Mouse (Mus musculus): Measurements from ENCODE around the gene Sh3pxd2b. TPM values are rescaled to one million over a fixed set of nuclear protein-coding genes. Genes with fewer than 3 reads are reported as not detected.
"Not testable (repeated sequence)": the region's sequence is repeated elsewhere in the genome, so short reads cannot be mapped to it uniquely, and the experiment has no call there.

Sh3pxd2b gene
- polyA plus RNA-seq (2014; fragmentation: Nextera tagmentation; extraction: Ambion mirVana) = 31.7 and 34.6 TPM in 2 replicates

- Histone ChIP-seq H3K9me3 (ENCODE audit: control insufficient read depth, low read depth, low read length) (no peaks in the 10 kb centered on the region), H3K4me1 (ENCODE audit: control insufficient read depth, insufficient read depth, low read length) (peaks cover 16% of the 10 kb centered on the region), H3K4me2 (replicated peaks; ENCODE audit: low read depth, low read length) (peak within 1 kb of the TSS; percentile 97), H3K27ac (ENCODE audit: low read length) (peak within 1 kb of the TSS; percentile 83), H3K9ac (replicated peaks; ENCODE audit: low read depth, low read length) (peak within 1 kb of the TSS; percentile 80), H3K4me3 (ENCODE audit: low read depth, low read length) (peak within 1 kb of the TSS; percentile 78), H3K27me3 (ENCODE audit: control insufficient read depth, insufficient read depth, low read length) (no peaks in the 10 kb centered on the region), H3K36me3 (ENCODE audit: control insufficient read depth, insufficient read depth, low read length) (peaks cover 12% of the 10 kb centered on the region; the same call in 1 of the 2 replicates)
- WGBS = under 1% methylated on average over 68 of the region's 86 CpGs
- peak; percentile 63 for ATAC-seq (ENCODE audit: insufficient number of reproducible peaks, insufficient read depth, low FRiP score, low read depth)
Observed at GRCm38 (mm10) chr11:32347607-32348432, at the start of gene Sh3pxd2b. Sh3pxd2b (plus strand) TSS chr11:32347820.

DNA sequence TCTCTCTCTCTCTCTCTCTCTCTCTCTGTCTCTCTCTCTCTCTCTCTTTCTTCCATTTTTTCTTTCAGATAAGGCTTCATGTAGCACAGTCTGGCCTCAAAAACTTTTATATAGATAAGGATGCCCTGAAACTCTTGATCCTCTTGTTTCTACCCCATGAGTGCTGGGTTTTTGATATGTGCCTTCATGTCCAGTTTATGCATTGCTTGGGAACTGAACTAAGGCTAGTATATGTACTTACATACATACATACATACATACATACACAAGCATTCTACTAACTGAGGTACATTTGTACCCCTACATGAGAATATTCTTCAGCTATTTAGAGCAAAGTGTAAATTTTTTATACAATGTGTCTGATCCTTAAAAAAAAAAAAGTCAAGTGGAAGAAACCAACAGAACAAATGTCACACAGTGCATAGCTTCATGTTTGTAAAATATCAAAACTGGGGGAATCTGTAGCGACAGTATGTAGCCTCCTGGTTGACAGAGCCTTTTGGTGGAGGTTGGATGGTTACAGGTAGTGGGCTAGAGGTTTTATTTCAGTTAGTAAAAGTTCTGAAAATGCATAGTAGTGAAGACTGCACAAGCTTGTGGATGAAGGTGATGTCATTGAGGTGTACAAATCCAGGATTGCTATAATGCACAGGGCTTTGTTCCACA is 49.6 kb upstream of the Sh3pxd2b start:
- ATAC-seq (ENCODE audit: insufficient number of reproducible peaks, insufficient read depth, low FRiP score, low read depth) = no peak
- H3K9me3 ChIP-seq (ENCODE audit: control insufficient read depth, low read depth, low read length) = no peaks in the 10 kb centered on the region

GRCm38 (mm10) chr11:32298532-32298918 is 49.1 kb upstream of the Sh3pxd2b start:
- no peak overlapping the region for H3K9ac ChIP-seq (replicated peaks; ENCODE audit: low read depth, low read length)
- WGBS = 92% methylated on average over 2 of the region's 2 CpGs
- no peaks in the 10 kb centered on the region for H3K36me3 ChIP-seq (ENCODE audit: control insufficient read depth, insufficient read depth, low read length)
- no peak overlapping the region for H3K4me2 ChIP-seq (replicated peaks; ENCODE audit: low read depth, low read length)
- H3K4me1 ChIP-seq (ENCODE audit: control insufficient read depth, insufficient read depth, low read length) = no peaks in the 10 kb centered on the region
- H3K9me3 ChIP-seq (ENCODE audit: control insufficient read depth, low read depth, low read length) = no peaks in the 10 kb centered on the region
- H3K27ac ChIP-seq (ENCODE audit: low read length) = no peak overlapping the region
- ATAC-seq (ENCODE audit: insufficient number of reproducible peaks, insufficient read depth, low FRiP score, low read depth) = no peak
- H3K27me3 ChIP-seq (ENCODE audit: control insufficient read depth, insufficient read depth, low read length) = no peaks in the 10 kb centered on the region
- H3K4me3 ChIP-seq (ENCODE audit: low read depth, low read length) = no peak overlapping the region

More for the DNA sequence above, 49.6 kb upstream of the Sh3pxd2b start:
- Histone ChIP-seq H3K27ac (ENCODE audit: low read length) (no peak overlapping the region), H3K4me2 (replicated peaks; ENCODE audit: low read depth, low read length) (no peak overlapping the region), H3K27me3 (ENCODE audit: control insufficient read depth, insufficient read depth, low read length) (no peaks in the 10 kb centered on the region), H3K4me3 (ENCODE audit: low read depth, low read length) (no peak overlapping the region), H3K36me3 (ENCODE audit: control insufficient read depth, insufficient read depth, low read length) (no peaks in the 10 kb centered on the region), H3K9ac (replicated peaks; ENCODE audit: low read depth, low read length) (no peak overlapping the region), H3K4me1 (ENCODE audit: control insufficient read depth, insufficient read depth, low read length) (no peaks in the 10 kb centered on the region)
- 75% methylated on average over 1 of the region's 1 CpGs for WGBS

GRCm38 (mm10) chr11:32299865-32300264 is 47.8 kb upstream of the Sh3pxd2b start, which contains the start of gene Hbq1a:
Hbq1a (plus strand) TSS chr11:32300069.
- not testable (repeated sequence) for H3K9me3 ChIP-seq (ENCODE audit: control insufficient read depth, low read depth, low read length); H3K27me3 ChIP-seq (ENCODE audit: control insufficient read depth, insufficient read depth, low read length); H3K4me3 ChIP-seq (ENCODE audit: low read depth, low read length); H3K36me3 ChIP-seq (ENCODE audit: control insufficient read depth, insufficient read depth, low read length); H3K4me1 ChIP-seq (ENCODE audit: control insufficient read depth, insufficient read depth, low read length); H3K27ac ChIP-seq (ENCODE audit: low read length); ATAC-seq (ENCODE audit: insufficient number of reproducible peaks, insufficient read depth, low FRiP score, low read depth); H3K9ac ChIP-seq (replicated peaks; ENCODE audit: low read depth, low read length)
- WGBS = 7% methylated on average over 16 of the region's 16 CpGs
- peak within 1 kb of the TSS; percentile 14; the same call in 1 of the 2 replicates for H3K4me2 ChIP-seq (replicated peaks; ENCODE audit: low read depth, low read length)

DNA sequence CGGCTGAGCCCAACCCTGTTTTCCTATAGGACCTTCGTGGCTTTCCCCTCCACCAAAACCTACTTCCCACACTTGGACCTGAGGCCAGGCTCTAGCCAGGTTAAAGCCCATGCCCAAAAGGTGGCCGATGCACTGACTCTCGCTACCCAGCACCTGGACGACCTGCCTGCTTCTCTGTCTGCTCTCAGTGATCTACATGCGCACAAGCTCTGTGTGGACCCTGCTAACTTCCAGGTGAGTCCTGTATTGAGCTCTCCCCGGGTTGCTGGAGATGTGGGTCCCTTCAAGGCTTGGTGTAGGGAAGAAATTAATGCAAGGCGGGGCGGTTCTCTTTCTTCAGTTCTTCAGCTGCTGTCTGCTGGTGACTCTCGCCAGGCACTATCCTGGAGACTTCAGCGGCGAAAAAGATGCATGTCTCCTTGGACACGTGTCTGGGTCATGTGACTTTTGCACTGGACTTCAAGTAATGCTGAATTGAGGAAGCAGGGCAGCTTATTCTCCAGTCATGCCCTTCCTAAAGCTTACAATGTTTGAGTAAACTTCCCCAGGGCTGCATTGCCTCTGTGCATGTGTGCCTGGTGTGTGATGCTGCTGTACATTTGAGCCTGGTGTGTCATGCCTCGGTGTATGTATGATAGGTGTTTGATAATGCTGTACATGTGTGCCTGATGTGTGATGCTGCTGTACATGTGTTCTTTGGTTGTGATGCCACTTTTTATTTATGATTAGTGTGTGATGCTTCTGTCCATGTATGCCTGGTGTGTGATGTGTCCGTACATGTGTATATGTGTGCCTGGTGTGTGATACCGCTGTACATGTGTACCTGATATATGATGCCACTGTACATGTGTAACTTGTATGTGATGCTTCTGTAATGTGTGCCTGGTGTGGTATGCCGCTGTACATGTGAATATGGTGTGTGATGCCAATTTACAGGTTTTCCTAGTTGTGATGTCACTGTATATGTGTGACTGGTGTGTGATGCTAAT is 47.0 kb upstream of the Sh3pxd2b start:
- no peak for ATAC-seq (ENCODE audit: insufficient number of reproducible peaks, insufficient read depth, low FRiP score, low read depth)
- peak overlapping the region; percentile 14; the same call in 1 of the 2 replicates for H3K4me2 ChIP-seq (replicated peaks; ENCODE audit: low read depth, low read length)
- H3K4me1 ChIP-seq (ENCODE audit: control insufficient read depth, insufficient read depth, low read length) = no peaks in the 10 kb centered on the region
- H3K27me3 ChIP-seq (ENCODE audit: control insufficient read depth, insufficient read depth, low read length) = no peaks in the 10 kb centered on the region
- WGBS = 52% methylated on average over 14 of the region's 17 CpGs
- H3K27ac ChIP-seq (ENCODE audit: low read length) = no peak overlapping the region
- no peak overlapping the region for H3K9ac ChIP-seq (replicated peaks; ENCODE audit: low read depth, low read length)
- H3K36me3 ChIP-seq (ENCODE audit: control insufficient read depth, insufficient read depth, low read length) = no peaks in the 10 kb centered on the region
- H3K4me3 ChIP-seq (ENCODE audit: low read depth, low read length) = no peak overlapping the region
- no peaks in the 10 kb centered on the region for H3K9me3 ChIP-seq (ENCODE audit: control insufficient read depth, low read depth, low read length)

- no peak overlapping the region for H3K4me3 ChIP-seq (ENCODE audit: low read depth, low read length)
- H3K9ac ChIP-seq (replicated peaks; ENCODE audit: low read depth, low read length) = no peak overlapping the region
- H3K27ac ChIP-seq (ENCODE audit: low read length) = no peak overlapping the region
- WGBS = 72% methylated on average over 1 of the region's 1 CpGs
- no peak for ATAC-seq (ENCODE audit: insufficient number of reproducible peaks, insufficient read depth, low FRiP score, low read depth)
- H3K36me3 ChIP-seq (ENCODE audit: control insufficient read depth, insufficient read depth, low read length) = no peaks in the 10 kb centered on the region
- H3K4me2 ChIP-seq (replicated peaks; ENCODE audit: low read depth, low read length) = no peak overlapping the region
- no peaks in the 10 kb centered on the region for H3K27me3 ChIP-seq (ENCODE audit: control insufficient read depth, insufficient read depth, low read length)
- no peaks in the 10 kb centered on the region for H3K4me1 ChIP-seq (ENCODE audit: control insufficient read depth, insufficient read depth, low read length)
- H3K9me3 ChIP-seq (ENCODE audit: control insufficient read depth, low read depth, low read length) = no peaks in the 10 kb centered on the region
Observed at GRCm38 (mm10) chr11:32301506-32301905, 46.1 kb upstream of the Sh3pxd2b start.

GRCm38 (mm10) chr11:32302824-32303419 is 44.7 kb upstream of the Sh3pxd2b start:
- WGBS = 42% methylated on average over 2 of the region's 2 CpGs
- Histone ChIP-seq H3K27me3 (ENCODE audit: control insufficient read depth, insufficient read depth, low read length) (no peaks in the 10 kb centered on the region), H3K4me1 (ENCODE audit: control insufficient read depth, insufficient read depth, low read length) (0 out of 2 replicates have a peak, but pooled peaks cover 3% of the 10 kb centered on the region), H3K36me3 (ENCODE audit: control insufficient read depth, insufficient read depth, low read length) (no peaks in the 10 kb centered on the region), H3K9ac (replicated peaks; ENCODE audit: low read depth, low read length) (no peak overlapping the region), H3K4me3 (ENCODE audit: low read depth, low read length) (no peak overlapping the region), H3K27ac (ENCODE audit: low read length) (no peak overlapping the region), H3K9me3 (ENCODE audit: control insufficient read depth, low read depth, low read length) (no peaks in the 10 kb centered on the region), H3K4me2 (replicated peaks; ENCODE audit: low read depth, low read length) (no peak overlapping the region)
- ATAC-seq (ENCODE audit: insufficient number of reproducible peaks, insufficient read depth, low FRiP score, low read depth) = no peak

All from stomach, embryonic 14.5 days (tissue).